Mouse (Mus musculus): Measurements from ENCODE around the gene Glb1l. TPM values are rescaled to one million over a fixed set of nuclear protein-coding genes. Genes with fewer than 3 reads are reported as not detected.
"Not testable (repeated sequence)": the region's sequence is repeated elsewhere in the genome, so short reads cannot be mapped to it uniquely, and the experiment has no call there.

The Glb1l gene
- polyA plus RNA-seq, 1 experiment = 21.2 TPM

- Histone ChIP-seq H3K4me3 (ENCODE audit: insufficient read depth, low read length) (no peak overlapping the region), H3K27ac (ENCODE audit: insufficient read depth, low read length) (peak overlapping the region; percentile 85), H3K4me1 (ENCODE audit: control insufficient read depth, insufficient read depth, low read length) (peaks cover 3% of the 10 kb centered on the region)
- no peak for TF ChIP-seq CTCF (IDR thresholded peaks at IDR 0.05; ENCODE audit: extremely low read depth, insufficient read depth, low read length)
- TF ChIP-seq POLR2A (IDR thresholded peaks at IDR 0.05; ENCODE audit: extremely low read depth, insufficient read depth, low read length) = no peak
Measured at GRCm38 (mm10) chr1:75248041-75248772, 37.6 kb upstream of the Glb1l start.

GRCm38 (mm10) chr1:75247071-75247930, 36.7 kb upstream of the Glb1l start:
- TF ChIP-seq CTCF (IDR thresholded peaks at IDR 0.05; ENCODE audit: extremely low read depth, insufficient read depth, low read length) (no peak), POLR2A (IDR thresholded peaks at IDR 0.05; ENCODE audit: extremely low read depth, insufficient read depth, low read length) (no peak)
- no peak overlapping the region for H3K4me3 ChIP-seq (ENCODE audit: insufficient read depth, low read length)
- peak overlapping the region; percentile 85 for H3K27ac ChIP-seq (ENCODE audit: insufficient read depth, low read length)
- peaks cover 3% of the 10 kb centered on the region for H3K4me1 ChIP-seq (ENCODE audit: control insufficient read depth, insufficient read depth, low read length)

- no peak overlapping the region for H3K4me3 ChIP-seq (ENCODE audit: insufficient read depth, low read length)
- TF ChIP-seq CTCF (IDR thresholded peaks at IDR 0.05; ENCODE audit: extremely low read depth, insufficient read depth, low read length) (no peak), POLR2A (IDR thresholded peaks at IDR 0.05; ENCODE audit: extremely low read depth, insufficient read depth, low read length) (no peak)
- H3K27ac ChIP-seq (ENCODE audit: insufficient read depth, low read length) = peak overlapping the region; percentile 32; the same call in 1 of the 2 replicates
- H3K4me1 ChIP-seq (ENCODE audit: control insufficient read depth, insufficient read depth, low read length) = peaks cover 2% of the 10 kb centered on the region
Measured at GRCm38 (mm10) chr1:75244836-75245235, 34.2 kb upstream of the Glb1l start.

GRCm38 (mm10) chr1:75244175-75244826, 33.7 kb upstream of the Glb1l start:
- H3K4me3 ChIP-seq (ENCODE audit: insufficient read depth, low read length) = no peak overlapping the region
- H3K27ac ChIP-seq (ENCODE audit: insufficient read depth, low read length) = peak overlapping the region; percentile 32; the same call in 1 of the 2 replicates
- no peak for TF ChIP-seq CTCF (IDR thresholded peaks at IDR 0.05; ENCODE audit: extremely low read depth, insufficient read depth, low read length)
- TF ChIP-seq POLR2A (IDR thresholded peaks at IDR 0.05; ENCODE audit: extremely low read depth, insufficient read depth, low read length) = no peak
- peaks cover 2% of the 10 kb centered on the region for H3K4me1 ChIP-seq (ENCODE audit: control insufficient read depth, insufficient read depth, low read length)

- Histone ChIP-seq H3K27ac (ENCODE audit: insufficient read depth, low read length) (no peak overlapping the region), H3K4me3 (ENCODE audit: insufficient read depth, low read length) (no peak overlapping the region), H3K4me1 (ENCODE audit: control insufficient read depth, insufficient read depth, low read length) (peaks cover 2% of the 10 kb centered on the region)
- TF ChIP-seq CTCF (IDR thresholded peaks at IDR 0.05; ENCODE audit: extremely low read depth, insufficient read depth, low read length) (no peak), POLR2A (IDR thresholded peaks at IDR 0.05; ENCODE audit: extremely low read depth, insufficient read depth, low read length) (no peak)
Measured at GRCm38 (mm10) chr1:75243411-75243810, 32.8 kb upstream of the Glb1l start.

- H3K4me3 ChIP-seq (ENCODE audit: insufficient read depth, low read length) = no peak overlapping the region; the same call in 1 of the 2 replicates
- TF ChIP-seq CTCF (IDR thresholded peaks at IDR 0.05; ENCODE audit: extremely low read depth, insufficient read depth, low read length) (no peak), POLR2A (IDR thresholded peaks at IDR 0.05; ENCODE audit: extremely low read depth, insufficient read depth, low read length) (no peak)
- peak overlapping the region; percentile 91 for H3K27ac ChIP-seq (ENCODE audit: insufficient read depth, low read length)
- H3K4me1 ChIP-seq (ENCODE audit: control insufficient read depth, insufficient read depth, low read length) = peaks cover 1% of the 10 kb centered on the region; the same call in 1 of the 2 replicates
Measured at GRCm38 (mm10) chr1:75239591-75239990, 29.0 kb upstream of the Glb1l start.

GRCm38 (mm10) chr1:75236117-75237050, 25.8 kb upstream of the Glb1l start, which contains the start of gene Dnajb2:
TSS of gene Dnajb2 (plus strand) at chr1:75236406.
- Histone ChIP-seq H3K27ac (ENCODE audit: insufficient read depth, low read length) (peak within 1 kb of the TSS; percentile 99), H3K4me1 (ENCODE audit: control insufficient read depth, insufficient read depth, low read length) (peaks cover 1% of the 10 kb centered on the region; the same call in 1 of the 2 replicates), H3K4me3 (ENCODE audit: insufficient read depth, low read length) (peak within 1 kb of the TSS; percentile 59)
- TF ChIP-seq CTCF (IDR thresholded peaks at IDR 0.05; ENCODE audit: extremely low read depth, insufficient read depth, low read length) (no peak), POLR2A (IDR thresholded peaks at IDR 0.05; ENCODE audit: extremely low read depth, insufficient read depth, low read length) (peak; percentile 88)

GRCm38 (mm10) chr1:75234606-75235005, 24.0 kb upstream of the Glb1l start:
- TF ChIP-seq CTCF (IDR thresholded peaks at IDR 0.05; ENCODE audit: extremely low read depth, insufficient read depth, low read length) (peak; percentile 69), POLR2A (IDR thresholded peaks at IDR 0.05; ENCODE audit: extremely low read depth, insufficient read depth, low read length) (0 out of 2 replicates have a peak, but pooled peaks have one; percentile 22)
- no peak overlapping the region for H3K4me3 ChIP-seq (ENCODE audit: insufficient read depth, low read length)
- peaks cover 1% of the 10 kb centered on the region; the same call in 1 of the 2 replicates for H3K4me1 ChIP-seq (ENCODE audit: control insufficient read depth, insufficient read depth, low read length)
- H3K27ac ChIP-seq (ENCODE audit: insufficient read depth, low read length) = no peak overlapping the region

- H3K4me3 ChIP-seq (ENCODE audit: insufficient read depth, low read length); H3K27ac ChIP-seq (ENCODE audit: insufficient read depth, low read length); H3K4me1 ChIP-seq (ENCODE audit: control insufficient read depth, insufficient read depth, low read length): not testable (repeated sequence)
Measured at GRCm38 (mm10) chr1:75232489-75232888, 21.9 kb upstream of the Glb1l start.

Measured in cortical plate, adult 2 months (tissue).